Mouse (Mus musculus) mouse embryonic stem cell (cell line): ENCODE data around the gene Glis2.

Experiments
- in situ Hi-C, 2 experiments: fragments of 300-500 bp; cut with MboI; formaldehyde crosslinking; loops; 1 replicate in 1 of 2; 3 replicates in 1 of 2; pipeline ENCODE4 v1.14.3; 2019 to 2020; ENCODE audit warnings: low sequenced_read_pairs in 2 of 2, low pct_unique_long_range_greater_than_20kb in 1 of 2, mixed read lengths in 1 of 2; ENCODE audit not compliant: unreplicated experiment in 1 of 2

The Glis2 gene

DNA sequence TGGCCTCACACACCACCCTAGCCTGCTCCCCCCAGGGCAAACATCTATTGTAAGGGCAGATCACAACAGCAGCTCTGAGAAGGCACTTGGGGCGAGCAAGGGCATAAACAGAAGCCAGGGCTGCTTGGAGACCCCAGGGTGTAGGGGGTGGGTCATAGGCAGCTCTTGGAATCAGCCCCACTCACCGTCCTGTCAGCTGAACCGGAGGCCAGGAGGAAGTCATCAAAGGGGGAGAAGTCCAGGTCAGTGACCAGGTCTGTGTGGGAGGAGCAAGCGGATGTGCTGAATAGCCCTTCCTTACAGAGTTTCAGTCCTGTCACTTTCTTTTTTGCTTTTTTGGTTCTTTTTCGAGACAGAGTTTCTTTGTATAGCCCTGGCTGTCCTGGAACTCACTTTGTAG lies 75.8 kb downstream of the Glis2 start:
- in situ Hi-C loops = loop anchor here (5.0 to 25.0 kb wide), 2 partner anchors 38 to 358 kb away; no protein-coding TSS in a partner anchor

DNA sequence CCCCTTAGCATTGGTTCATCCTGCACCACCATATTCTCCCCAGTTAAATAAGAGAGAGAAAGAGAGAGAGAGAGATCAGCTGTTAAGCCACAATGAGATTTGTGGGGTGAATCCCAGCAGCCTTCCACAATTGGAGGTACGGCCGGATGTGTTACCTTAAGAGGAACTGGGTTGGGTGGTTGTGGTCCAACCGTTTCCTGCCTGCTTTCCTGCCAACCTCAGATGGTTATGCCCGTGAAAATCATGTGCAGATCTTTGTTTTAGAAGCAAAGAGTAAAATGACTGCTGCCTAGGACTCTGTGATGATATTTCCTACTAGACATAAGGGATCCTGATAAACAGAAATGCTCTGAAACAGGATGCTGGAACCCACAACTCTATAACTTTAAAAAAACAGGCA lies 79.6 kb downstream of the Glis2 start:
- in situ Hi-C loops = loop anchor here (5.0 to 25.0 kb wide), 2 partner anchors 42 to 362 kb away; no protein-coding TSS in a partner anchor
